Mouse (Mus musculus): ENCODE data around the gene Ifit1.
A peak's percentile ranks its signal among the peaks of the same experiment; 100 is the strongest.

- TF ChIP-seq POLR2A (IDR thresholded peaks at IDR 0.05; ENCODE audit: low read depth, low read length) = no peak
- TF ChIP-seq CTCF (IDR thresholded peaks at IDR 0.05; ENCODE audit: extremely low read depth, insufficient read depth, insufficient read length, insufficient replicate concordance) = peak; percentile 58; the same call in 1 of the 2 replicates
Observed at GRCm38 (mm10) chr19:34684857-34685256, 44.2 kb downstream of the Ifit1 start.

All from spleen, adult 2 months (tissue).